Mouse (Mus musculus): ENCODE results near the gene Kank1. TPM values are rescaled to one million over a fixed set of nuclear protein-coding genes. Genes with fewer than 3 reads are reported as not detected.

Gene Kank1
- total RNA-seq (2014; rRNA removed) (9.1 and 16.6 TPM in 2 replicates), polyA plus RNA-seq (2015; fragmentation: Nextera tagmentation; extraction: Ambion mirVana) (5.9 and 6.0 TPM in 2 replicates)

DNA sequence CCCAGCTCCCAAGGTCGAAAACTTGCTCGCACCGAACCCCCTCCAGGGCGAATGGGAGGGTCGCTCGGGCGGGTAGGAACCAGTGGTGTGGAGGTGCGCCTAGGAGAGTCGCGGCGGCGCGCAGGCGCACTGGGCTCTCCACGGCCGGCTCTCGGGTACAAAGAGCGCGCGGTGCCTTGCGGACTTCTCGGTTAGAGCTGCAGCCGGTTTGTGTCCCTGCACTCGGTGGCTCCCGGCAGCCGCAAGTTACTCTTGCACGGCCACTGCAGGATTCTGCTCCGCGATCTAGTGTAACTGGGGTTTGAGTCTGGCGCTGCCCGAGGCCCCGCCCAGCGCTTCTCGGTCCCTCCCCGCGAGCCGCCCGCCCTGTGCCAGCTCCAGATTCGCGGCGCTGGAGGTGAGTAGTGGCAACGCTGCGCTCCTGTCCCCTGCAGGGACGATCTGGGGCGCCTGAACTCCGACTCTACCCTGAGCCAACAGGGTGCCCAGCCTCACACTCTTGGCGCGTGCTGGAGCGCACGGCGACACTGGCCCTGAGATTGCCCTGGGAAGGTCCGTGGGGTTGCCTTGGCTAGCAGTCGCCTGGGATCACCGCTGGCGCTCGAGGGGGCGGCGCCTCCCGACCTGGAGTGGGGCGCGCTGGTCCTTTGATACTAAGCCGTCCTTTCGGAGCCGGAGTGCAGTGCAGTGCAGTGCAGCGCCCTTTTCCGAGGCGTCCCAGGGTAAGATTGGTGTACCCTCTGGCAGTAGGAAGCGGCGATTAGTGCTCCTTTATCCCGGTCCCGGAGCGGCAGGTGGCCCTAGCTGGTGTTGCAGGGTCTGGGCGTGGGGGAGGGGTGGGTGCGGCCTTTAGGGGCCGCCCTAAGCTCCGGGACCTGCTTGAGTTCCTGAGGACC is at the start of gene Kank1:
TSS of gene Kank1 (plus strand) at position 380 of the 896 bp plus-strand sequence.
- DNase-seq (ENCODE audit: low spot score) (peak; percentile 54), ATAC-seq (ENCODE audit: low FRiP score) (peak; percentile 78)
- under 1% methylated on average over 74 of the region's 76 CpGs for WGBS
- H3K36me3 ChIP-seq (ENCODE audit: insufficient read depth, low read length): no peaks in the 10 kb centered on the region
- H3K4me1 ChIP-seq (ENCODE audit: insufficient read depth, low read length): no peaks in the 10 kb centered on the region; the same call in 1 of the 2 replicates
- no peak for TF ChIP-seq CTCF (IDR thresholded peaks at IDR 0.05)
- peak within 1 kb of the TSS; percentile 69 for H3K4me3 ChIP-seq (ENCODE audit: low read depth, low read length)
- H3K9ac ChIP-seq (replicated peaks; ENCODE audit: low read length, poor library complexity, severe bottlenecking): peak within 1 kb of the TSS; percentile 42
- H3K27me3 ChIP-seq (ENCODE audit: insufficient read depth, low read length): peaks cover 11% of the 10 kb centered on the region
- no peaks in the 10 kb centered on the region for H3K9me3 ChIP-seq (ENCODE audit: low read length)
- H3K27ac ChIP-seq (ENCODE audit: low read depth, low read length): no peak within 1 kb of the TSS
- H3K4me2 ChIP-seq (ENCODE audit: low read depth, low read length, poor library complexity, severe bottlenecking): peak within 1 kb of the TSS; percentile 99

DNA sequence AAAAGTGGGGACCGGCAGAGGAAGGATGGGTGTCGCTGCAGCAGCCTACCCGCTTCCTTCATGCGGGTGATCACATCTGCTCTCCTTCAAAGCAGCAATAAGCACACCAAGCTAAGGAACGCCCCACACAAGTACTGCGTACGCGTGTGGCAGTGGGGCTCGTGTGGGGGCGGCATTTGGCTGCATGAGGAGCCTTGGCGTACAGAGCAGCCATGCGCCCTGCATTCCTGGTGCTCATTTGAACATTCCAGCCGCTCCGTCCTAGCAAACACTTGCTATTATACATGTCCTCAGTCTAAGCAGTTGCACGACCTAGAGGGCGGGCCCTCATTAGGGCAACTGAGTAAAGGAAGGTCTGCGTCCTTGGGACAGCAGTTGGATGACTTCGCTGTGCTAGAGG is 49.1 kb upstream of the Kank1 start:
- Histone ChIP-seq H3K4me3 (ENCODE audit: low read depth, low read length) (no peak overlapping the region), H3K36me3 (ENCODE audit: insufficient read depth, low read length) (no peaks in the 10 kb centered on the region), H3K4me1 (ENCODE audit: insufficient read depth, low read length) (no peaks in the 10 kb centered on the region), H3K27me3 (ENCODE audit: insufficient read depth, low read length) (no peaks in the 10 kb centered on the region), H3K4me2 (ENCODE audit: low read depth, low read length, poor library complexity, severe bottlenecking) (no peak overlapping the region), H3K9ac (replicated peaks; ENCODE audit: low read length, poor library complexity, severe bottlenecking) (no peak overlapping the region), H3K27ac (ENCODE audit: low read depth, low read length) (no peak overlapping the region), H3K9me3 (ENCODE audit: low read length) (no peaks in the 10 kb centered on the region)
- 90% methylated on average over 18 of the region's 18 CpGs for WGBS
- no peak for ATAC-seq (ENCODE audit: low FRiP score)
- DNase-seq (ENCODE audit: low spot score): no peak
- TF ChIP-seq CTCF (IDR thresholded peaks at IDR 0.05): no peak

DNA sequence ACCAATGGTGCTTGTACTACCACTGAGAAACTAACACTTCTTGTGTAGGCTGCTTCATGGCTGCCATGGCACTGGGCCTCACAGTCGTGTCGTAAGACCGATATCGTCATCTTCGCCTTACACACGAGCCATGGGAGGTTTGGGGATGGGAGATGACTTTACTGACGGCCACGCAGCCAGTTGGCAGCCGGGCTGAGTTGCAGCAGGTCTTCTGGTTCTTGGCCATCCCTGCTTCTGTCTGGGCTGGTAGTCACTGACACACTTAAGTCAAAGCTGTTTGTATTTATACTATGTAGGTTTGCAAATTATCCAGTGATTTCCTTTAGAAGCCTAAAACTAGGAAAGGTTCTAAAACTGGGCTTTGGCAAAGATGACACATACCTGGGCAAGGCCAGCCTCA is 43.0 kb upstream of the Kank1 start:
- ATAC-seq (ENCODE audit: low FRiP score) (no peak), DNase-seq (ENCODE audit: low spot score) (no peak)
- no peak overlapping the region for H3K9ac ChIP-seq (replicated peaks; ENCODE audit: low read length, poor library complexity, severe bottlenecking)
- H3K27me3 ChIP-seq (ENCODE audit: insufficient read depth, low read length): no peaks in the 10 kb centered on the region
- TF ChIP-seq CTCF (IDR thresholded peaks at IDR 0.05): no peak
- H3K9me3 ChIP-seq (ENCODE audit: low read length): no peaks in the 10 kb centered on the region
- 94% methylated on average over 9 of the region's 9 CpGs for WGBS
- no peaks in the 10 kb centered on the region for H3K36me3 ChIP-seq (ENCODE audit: insufficient read depth, low read length)
- no peaks in the 10 kb centered on the region for H3K4me1 ChIP-seq (ENCODE audit: insufficient read depth, low read length)
- H3K27ac ChIP-seq (ENCODE audit: low read depth, low read length): no peak overlapping the region
- no peak overlapping the region for H3K4me3 ChIP-seq (ENCODE audit: low read depth, low read length)
- no peak overlapping the region for H3K4me2 ChIP-seq (ENCODE audit: low read depth, low read length, poor library complexity, severe bottlenecking)

DNA sequence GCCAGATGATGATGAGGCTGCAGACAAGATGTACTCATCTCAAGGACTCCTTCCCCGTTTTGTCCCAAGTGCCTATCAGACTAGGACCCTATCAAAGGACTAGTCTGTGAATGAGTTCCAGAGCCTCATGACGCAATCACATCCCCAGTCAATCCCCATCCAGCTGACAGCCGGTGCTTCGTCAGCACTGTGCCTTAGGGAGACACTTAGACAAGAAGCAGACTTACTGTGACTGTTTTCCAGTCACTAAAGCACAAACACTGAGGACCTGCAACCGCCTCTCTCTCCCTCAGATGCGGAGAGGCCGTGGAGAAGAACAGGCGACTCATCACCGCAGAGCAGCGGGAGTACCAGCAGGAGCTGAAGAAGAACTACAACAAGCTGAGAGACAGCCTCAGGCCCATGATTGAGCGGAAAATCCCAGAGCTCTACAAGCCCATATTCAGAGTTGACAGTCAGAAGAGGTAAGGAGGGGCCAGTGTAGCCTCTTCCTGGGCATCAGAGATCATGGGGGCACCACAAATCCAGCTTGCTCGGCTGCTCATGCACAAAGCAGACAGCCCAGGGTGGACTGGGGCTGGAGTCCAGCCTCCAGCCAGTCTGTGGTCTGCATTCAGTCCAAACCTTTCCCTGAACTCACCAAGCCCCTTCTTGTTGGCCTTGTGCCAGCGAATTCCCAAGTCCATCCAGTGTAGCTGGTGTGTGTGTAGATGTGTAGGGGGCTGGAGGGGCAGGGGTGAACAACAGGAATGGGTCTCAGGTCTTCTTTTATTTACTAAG is 36.5 kb upstream of the Kank1 start:
- no peak overlapping the region for H3K27ac ChIP-seq (ENCODE audit: low read depth, low read length)
- no peak for DNase-seq (ENCODE audit: low spot score)
- no peaks in the 10 kb centered on the region for H3K27me3 ChIP-seq (ENCODE audit: insufficient read depth, low read length)
- no peak overlapping the region for H3K4me2 ChIP-seq (ENCODE audit: low read depth, low read length, poor library complexity, severe bottlenecking)
- no peaks in the 10 kb centered on the region for H3K36me3 ChIP-seq (ENCODE audit: insufficient read depth, low read length)
- no peak for ATAC-seq (ENCODE audit: low FRiP score)
- no peak overlapping the region for H3K4me3 ChIP-seq (ENCODE audit: low read depth, low read length)
- H3K9ac ChIP-seq (replicated peaks; ENCODE audit: low read length, poor library complexity, severe bottlenecking): no peak overlapping the region
- no peak for TF ChIP-seq CTCF (IDR thresholded peaks at IDR 0.05)
- 66% methylated on average over 13 of the region's 13 CpGs for WGBS
- H3K4me1 ChIP-seq (ENCODE audit: insufficient read depth, low read length): no peaks in the 10 kb centered on the region
- H3K9me3 ChIP-seq (ENCODE audit: low read length): no peaks in the 10 kb centered on the region

DNA sequence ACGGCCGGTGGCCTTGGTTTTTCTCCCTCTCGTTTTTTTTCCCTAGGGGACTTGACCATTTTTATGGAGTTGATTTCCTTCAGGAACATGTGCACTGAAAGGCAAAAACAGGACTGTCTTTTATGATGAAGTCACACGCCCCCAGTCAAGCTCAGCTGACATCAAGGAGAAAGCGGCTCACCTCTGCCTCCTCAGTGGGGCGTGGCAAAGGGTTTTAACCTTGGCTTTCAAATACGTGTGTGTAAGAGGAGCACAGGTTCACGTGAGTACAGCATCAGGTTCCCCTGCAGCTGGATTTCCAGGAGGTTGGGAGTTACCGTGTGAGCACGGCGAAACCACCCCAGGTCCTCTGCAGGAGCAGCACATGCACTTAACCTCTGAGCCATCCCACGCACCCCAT is 33.7 kb upstream of the Kank1 start:
- H3K4me1 ChIP-seq (ENCODE audit: insufficient read depth, low read length): peaks cover 5% of the 10 kb centered on the region; the same call in 1 of the 2 replicates
- no peak overlapping the region for H3K9ac ChIP-seq (replicated peaks; ENCODE audit: low read length, poor library complexity, severe bottlenecking)
- no peak overlapping the region for H3K4me3 ChIP-seq (ENCODE audit: low read depth, low read length)
- no peak for ATAC-seq (ENCODE audit: low FRiP score)
- TF ChIP-seq CTCF (IDR thresholded peaks at IDR 0.05): no peak
- no peaks in the 10 kb centered on the region for H3K27me3 ChIP-seq (ENCODE audit: insufficient read depth, low read length)
- no peaks in the 10 kb centered on the region for H3K9me3 ChIP-seq (ENCODE audit: low read length)
- no peak overlapping the region for H3K4me2 ChIP-seq (ENCODE audit: low read depth, low read length, poor library complexity, severe bottlenecking)
- WGBS: 86% methylated on average over 12 of the region's 12 CpGs
- no peak overlapping the region for H3K27ac ChIP-seq (ENCODE audit: low read depth, low read length)
- DNase-seq (ENCODE audit: low spot score): no peak
- H3K36me3 ChIP-seq (ENCODE audit: insufficient read depth, low read length): no peaks in the 10 kb centered on the region
